Mouse (Mus musculus): ENCODE measurements around the gene Olfr263. TPM values are rescaled to one million over a fixed set of nuclear protein-coding genes. Genes with fewer than 3 reads are reported as not detected.
"Not testable (repeated sequence)": the region's sequence is repeated elsewhere in the genome, so short reads cannot be mapped to it uniquely, and the experiment has no call there.

Gene Olfr263
- not detected for total RNA-seq (2021)

DNA sequence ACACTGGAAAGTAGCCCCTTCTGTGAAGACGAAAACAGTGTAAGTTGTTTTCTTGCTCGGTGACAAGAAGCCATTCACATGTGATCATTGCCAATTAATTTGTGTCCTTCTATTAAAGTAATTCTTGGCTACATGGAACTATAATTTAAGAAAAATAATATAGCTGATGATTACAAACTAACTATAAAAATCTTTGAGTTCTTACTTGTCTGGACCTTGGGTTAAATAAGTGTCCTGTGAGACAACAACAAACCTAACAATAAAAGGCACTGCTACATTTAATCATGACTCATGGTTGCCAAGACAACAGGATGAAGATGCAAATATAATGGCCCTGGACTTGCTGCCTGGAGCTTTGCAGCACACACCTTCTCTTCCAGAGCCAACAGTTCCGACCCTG lies at the start of gene Olfr263:
Olfr263 (plus strand) TSS at position 301 of the 400 bp plus-strand sequence.
- DNase-seq; intact Hi-C loops (cut with DNase I): not testable (repeated sequence)

DNA sequence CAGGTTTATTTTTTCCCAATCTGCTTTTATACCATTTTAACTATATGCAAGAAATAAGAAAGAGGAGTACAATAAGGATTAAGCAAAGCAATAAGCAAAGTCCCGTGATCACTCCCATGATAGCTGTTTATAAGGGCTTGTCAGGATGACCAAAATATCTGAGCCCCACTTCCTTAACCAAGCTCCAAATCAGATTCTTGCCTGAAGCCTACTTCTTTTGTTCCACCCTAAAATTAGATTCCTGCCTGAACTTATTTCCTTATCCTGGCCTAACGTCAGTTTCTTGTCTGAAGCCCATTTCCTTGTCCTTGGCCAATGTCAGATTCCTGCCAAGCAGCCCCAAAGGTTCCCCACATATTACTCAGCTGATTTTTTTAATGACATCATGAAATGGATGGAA lies 46.8 kb upstream of the Olfr263 start:
- DNase-seq: no peak
- intact Hi-C loops (cut with DNase I): no loop called here

DNA sequence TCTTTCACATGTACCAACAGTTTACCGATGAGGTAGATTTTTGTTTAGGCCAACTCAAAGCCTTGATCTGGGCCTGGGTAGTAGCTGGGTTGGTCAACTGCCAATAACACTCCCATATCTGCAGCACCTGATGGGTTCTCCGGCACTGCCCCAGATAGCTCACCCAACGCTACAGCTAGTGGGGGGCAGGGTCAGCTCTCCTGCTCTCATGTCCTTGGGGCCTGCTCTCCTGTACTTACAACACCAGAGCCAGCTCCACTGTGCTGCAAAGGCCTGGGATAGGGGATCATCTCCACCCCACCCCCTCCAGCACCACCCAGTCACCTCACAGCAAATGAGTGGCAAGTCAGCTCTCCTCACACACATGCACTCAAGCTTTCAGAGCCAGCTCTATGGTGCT lies 19.7 kb upstream of the Olfr263 start:
- no peak for DNase-seq
- intact Hi-C loops (cut with DNase I): no loop called here

DNA sequence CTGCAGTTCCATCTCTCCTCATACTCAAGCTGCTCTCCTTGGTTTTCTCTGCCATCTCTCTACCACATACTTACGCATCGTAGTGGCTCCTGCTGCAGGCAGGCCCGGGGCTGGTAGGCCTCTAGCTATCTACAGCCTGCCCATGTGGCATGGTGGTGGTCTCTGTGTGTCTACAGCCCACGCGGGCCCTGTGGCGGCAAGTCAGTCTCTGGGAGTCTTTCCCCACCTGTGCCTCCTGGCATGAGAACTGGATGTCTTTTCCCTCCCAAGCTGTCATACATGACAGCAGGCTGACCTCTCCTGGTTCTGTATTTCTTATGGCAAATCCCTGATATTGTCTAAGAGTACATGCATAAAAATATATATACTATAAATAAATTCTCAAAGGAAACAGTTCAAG lies 19.0 kb upstream of the Olfr263 start:
- DNase-seq: no peak
- intact Hi-C loops (cut with DNase I): no loop called here

DNA sequence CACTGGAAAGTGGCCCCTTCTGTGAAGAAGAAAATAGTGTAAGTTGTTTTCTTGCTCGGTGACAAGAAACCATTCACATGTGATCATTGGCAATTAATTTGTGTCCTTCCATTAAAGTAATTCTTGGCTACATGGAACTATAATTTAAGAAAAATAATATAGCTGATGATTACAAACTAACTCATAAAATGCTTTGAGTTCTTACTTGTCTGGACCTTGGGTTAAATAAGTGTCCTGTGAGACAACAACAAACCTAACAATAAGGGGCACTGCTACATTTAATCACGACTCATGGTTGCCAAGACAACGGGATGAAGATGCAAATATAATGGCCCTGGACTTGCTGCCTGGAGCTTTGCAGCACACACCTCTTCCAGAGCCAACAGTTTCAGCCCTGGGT lies 18.3 kb upstream of the Olfr263 start, which contains the start of gene Olfr1369-ps1:
Olfr1369-ps1 (plus strand) TSS at position 301 of the 400 bp plus-strand sequence.
- DNase-seq; intact Hi-C loops (cut with DNase I): not testable (repeated sequence)

DNA sequence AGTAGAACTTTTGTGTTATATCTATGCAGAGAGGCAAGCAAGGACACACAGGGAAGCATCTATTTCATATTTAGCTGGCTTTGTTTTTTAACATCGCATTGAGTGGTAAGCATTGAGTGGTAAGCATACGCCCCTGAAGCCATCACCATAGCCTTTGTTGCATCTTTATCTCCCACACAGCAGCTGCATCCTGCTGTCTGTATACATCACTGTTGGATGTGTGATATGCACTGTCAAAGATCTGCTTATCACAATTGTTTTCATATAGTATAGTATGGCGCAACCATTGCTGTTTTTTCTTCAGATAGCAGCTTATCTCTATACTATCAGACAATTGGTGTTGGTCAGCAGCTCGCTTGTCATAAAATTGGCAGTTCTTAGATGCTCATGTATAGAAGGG lies 15.3 kb upstream of the Olfr263 start:
- DNase-seq: no peak

DNA sequence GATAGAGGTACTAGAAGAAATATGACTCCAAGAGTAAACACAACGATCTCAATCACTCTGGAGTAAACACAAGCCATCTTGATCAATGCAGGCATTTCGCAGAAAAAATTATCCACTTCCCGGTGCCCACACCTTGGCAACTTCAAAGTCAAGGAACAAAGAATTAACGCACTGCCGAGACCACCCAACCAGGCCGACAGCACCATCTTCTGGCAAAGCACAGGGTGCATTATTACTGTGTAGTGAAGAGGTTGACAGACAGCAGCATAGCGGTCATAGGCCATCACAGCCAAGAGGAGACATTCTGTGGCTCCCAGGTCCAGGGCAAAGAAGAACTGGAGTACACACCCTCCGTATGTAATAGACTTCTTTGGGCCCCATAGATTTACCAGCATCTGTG lies 13.0 kb downstream of the Olfr263 start:
- intact Hi-C loops (cut with DNase I): no loop called here
- peak; percentile 27 for DNase-seq

More for the DNA sequence above, 15.3 kb upstream of the Olfr263 start:
- intact Hi-C loops (cut with DNase I): no loop called here

DNA sequence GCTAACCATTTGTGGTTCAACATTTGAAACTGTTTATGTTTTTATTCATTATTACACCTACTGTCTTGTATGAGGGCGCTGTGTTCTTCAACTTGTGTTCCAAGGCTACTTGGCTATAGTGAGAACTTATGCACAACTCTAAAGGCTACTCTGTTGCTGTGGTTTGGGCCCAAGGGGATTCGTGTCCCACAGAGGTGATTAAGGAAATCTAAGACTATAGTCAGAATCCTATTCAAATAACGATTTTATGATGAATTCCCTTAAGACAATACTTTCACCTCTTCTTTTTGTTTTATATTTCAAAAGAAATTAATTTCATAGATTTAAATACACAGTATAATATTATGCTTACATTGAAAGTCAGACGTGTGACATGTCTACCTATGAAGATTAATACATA lies 16.3 kb downstream of the Olfr263 start, which contains the start of gene Olfr1368:
Olfr1368 (minus strand) TSS at position 101 of the 400 bp plus-strand sequence.
- intact Hi-C loops (cut with DNase I): no loop called here
- no peak for DNase-seq

DNA sequence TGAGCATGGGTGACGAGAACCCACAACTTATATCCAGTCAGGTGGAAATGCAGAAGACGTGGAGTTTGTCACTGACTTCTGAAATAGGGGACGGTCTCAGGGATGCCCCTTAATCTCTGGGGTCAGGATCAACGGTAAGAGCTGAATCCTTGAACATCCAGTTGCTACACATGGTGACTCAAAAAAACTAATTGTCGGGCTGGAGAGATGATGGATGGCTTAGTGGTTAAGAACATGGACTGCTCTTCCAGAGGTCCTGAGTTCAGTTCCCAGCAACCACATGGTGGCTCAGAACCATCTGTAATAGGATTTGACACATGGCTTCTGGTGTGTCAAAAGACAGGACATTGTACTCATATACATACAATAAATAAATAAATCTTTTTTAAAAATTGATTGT lies 26.4 kb downstream of the Olfr263 start:
- DNase-seq: no peak
- intact Hi-C loops (cut with DNase I): loop anchor here (5.0 kb wide), 1 partner anchor 844 kb away; no protein-coding TSS in a partner anchor

DNA sequence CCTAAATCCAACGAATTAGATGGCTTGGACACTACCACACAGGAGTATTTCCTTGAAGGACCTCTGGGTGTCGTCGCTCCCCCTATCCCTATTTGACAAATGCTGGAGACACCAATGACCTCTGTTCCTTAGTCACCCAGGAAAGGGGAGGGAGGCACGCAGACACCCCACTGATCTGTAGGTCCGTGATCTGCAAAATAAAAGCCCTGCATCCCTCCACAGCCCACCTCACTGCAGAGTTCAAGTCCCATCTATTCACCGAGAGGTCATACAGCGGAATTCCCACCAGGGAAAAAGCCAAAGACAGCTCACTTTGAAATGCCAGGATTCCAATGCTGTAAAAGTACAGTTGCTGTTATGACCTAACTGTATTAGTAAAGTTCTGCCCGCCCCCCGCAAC lies 28.6 kb downstream of the Olfr263 start:
- DNase-seq: no peak
- intact Hi-C loops (cut with DNase I): loop anchor here (5.0 kb wide), 1 partner anchor 846 kb away; no protein-coding TSS in a partner anchor

DNA sequence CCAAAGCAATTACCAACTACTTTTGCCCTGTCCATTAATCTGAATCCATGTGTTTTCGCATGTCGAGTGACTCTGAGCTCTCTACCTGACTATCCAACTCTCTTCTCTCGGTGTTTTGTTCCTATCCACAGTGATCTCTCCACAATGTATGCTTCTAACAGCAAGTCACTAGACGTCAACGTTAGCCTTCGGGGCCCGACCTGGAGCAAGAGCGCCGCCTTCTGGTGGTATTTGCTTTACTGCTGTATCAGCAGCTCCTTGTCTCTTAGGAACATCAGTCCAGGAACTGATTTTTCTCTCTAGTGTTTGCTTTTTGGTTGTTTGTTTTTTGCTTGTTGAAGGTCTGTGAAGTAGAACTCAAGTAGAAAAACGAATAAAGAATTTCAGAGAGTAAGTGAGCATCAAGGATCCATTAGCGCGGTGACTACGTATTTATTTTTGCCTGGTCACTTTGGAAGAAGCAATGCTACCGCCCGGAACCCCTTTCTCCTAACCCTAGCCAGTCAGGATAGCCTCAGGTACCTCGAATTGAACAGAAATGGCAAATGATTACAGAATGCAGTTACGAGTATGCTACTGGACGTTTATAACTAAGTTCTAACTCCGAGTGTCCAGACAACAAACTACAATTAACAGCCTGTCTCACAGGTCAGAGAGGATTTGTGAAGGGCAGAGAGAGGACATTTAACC lies 29.5 kb downstream of the Olfr263 start:
- intact Hi-C loops (cut with DNase I): loop anchor here (5.0 kb wide), 1 partner anchor 847 kb away; no protein-coding TSS in a partner anchor
- peak; percentile 91 for DNase-seq

DNA sequence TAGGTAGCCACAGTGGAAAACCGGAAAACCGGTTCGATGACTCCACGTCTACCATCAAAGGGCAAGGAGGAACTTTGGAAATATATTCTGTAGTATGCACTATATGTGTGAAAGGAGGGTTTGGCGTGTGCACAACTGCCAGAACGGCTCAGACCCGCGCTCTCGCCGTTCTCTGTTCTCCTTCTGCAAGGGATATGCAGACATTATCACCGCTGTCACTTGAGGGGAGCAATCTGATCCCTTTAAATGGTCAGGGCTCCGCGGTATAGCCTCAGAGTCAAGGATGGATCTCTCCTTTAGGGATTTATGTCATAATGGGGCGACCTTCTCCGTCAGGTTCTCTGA lies 30.0 kb downstream of the Olfr263 start:
- no peak for DNase-seq
- intact Hi-C loops (cut with DNase I): loop anchor here (5.0 kb wide), 1 partner anchor 847 kb away; no protein-coding TSS in a partner anchor

DNA sequence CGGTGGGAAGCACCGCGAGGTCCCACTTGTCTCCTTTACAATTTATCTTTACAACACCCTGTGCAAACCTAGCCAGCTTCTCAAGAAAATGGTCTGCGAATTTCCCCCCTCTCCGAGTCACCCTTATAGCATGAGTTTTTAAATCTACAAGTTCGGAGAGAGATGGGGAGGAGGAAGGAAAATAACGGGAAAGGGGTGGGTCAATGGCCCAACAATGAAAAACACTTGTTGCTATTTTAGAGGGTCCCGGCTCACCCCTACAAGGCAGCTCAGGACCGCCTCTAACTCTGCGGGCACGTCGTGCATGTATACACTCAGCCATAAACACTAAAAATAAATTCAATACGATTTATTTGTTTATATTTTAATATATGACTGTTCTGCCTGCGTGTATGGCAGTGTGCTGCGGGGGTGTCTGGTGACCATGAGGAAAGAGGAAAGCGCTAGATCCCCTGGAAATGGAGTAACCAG lies 30.6 kb downstream of the Olfr263 start:
- no peak for DNase-seq
- intact Hi-C loops (cut with DNase I): loop anchor here (1.0 kb wide), 1 partner anchor 863 kb away; no protein-coding TSS in a partner anchor

DNA sequence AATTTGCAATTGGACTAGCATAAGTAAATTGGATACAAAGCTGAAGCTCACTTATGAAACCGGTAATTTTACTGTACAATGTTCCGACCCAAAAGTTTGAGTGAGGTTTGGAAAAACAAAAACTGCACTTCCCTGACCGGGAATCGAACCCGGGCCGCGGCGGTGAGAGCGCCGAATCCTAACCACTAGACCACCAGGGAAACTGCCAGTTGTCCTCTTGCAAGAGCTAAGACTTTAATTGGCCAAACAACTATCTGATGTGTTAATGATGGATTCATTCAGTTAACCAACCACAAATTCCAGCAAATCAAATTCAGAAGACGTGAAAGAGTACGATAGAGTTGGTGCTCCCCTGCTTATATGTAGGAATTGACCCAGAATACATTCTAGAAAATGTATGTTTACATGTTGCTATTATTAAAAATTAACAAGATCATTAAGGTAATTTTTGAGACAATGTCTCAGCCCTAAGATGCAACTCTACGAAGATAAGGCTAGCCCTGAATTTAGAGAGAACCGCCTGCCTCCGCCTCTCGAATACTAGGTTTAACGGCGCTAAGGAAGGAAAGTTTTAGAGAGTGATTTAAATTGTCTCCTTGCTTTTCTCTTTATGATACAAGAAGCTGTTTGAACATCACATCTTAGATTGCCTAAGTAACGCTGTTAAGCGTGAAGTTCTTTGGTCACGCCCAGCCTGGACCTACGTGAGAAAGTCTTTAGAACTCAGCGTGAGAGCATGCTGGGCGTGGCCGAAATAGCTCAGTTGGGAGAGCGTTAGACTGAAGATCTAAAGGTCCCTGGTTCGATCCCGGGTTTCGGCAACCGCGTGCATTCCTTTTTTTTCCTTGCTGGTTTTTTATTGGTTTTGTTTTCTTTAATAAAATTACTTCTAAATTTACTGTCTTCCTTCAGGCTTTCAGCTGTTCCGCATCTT lies 31.5 kb downstream of the Olfr263 start:
- peak; percentile 87 for DNase-seq
- intact Hi-C loops (cut with DNase I): loop anchor here (1.0 kb wide), 1 partner anchor 864 kb away; no protein-coding TSS in a partner anchor

DNA sequence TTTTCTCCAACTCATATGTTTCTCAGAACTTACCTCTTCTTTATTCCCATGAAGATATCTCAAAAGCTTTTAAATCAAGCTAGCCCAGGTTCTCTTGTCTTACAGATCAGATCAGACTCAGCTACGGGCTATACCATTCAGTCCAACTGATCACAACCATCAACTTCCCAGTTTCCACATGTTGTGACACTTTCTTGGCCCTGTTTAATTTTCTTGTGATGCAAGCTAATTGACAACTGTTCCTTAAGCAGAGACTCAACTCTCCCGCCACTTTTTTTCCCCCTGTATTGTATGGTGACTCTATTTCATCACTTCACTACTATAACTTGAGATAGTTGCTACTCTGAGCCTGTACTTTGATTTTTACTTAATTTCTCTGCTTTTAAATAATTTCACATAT lies 32.2 kb downstream of the Olfr263 start:
- intact Hi-C loops (cut with DNase I): no loop called here
- no peak for DNase-seq

DNA sequence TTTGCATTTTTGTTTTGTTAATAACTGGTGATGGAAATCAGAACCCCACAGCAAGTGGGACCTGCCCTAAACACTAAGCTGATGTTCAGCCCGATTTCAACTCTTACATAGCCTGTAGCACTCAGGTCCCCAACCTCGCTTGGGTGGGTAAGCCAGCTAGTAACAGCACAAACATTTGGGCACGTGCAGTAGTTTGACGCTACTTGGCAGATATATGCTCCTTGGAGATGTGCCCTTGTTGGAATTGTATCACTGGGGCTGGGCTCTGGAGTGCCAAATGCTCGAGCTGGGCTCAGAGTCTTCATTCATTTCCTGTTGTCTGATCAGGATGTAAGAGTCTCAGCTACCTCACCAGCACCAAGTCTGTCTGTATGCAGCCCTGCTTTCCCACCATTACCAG lies 33.2 kb downstream of the Olfr263 start:
- no peak for DNase-seq
- intact Hi-C loops (cut with DNase I): no loop called here

DNA sequence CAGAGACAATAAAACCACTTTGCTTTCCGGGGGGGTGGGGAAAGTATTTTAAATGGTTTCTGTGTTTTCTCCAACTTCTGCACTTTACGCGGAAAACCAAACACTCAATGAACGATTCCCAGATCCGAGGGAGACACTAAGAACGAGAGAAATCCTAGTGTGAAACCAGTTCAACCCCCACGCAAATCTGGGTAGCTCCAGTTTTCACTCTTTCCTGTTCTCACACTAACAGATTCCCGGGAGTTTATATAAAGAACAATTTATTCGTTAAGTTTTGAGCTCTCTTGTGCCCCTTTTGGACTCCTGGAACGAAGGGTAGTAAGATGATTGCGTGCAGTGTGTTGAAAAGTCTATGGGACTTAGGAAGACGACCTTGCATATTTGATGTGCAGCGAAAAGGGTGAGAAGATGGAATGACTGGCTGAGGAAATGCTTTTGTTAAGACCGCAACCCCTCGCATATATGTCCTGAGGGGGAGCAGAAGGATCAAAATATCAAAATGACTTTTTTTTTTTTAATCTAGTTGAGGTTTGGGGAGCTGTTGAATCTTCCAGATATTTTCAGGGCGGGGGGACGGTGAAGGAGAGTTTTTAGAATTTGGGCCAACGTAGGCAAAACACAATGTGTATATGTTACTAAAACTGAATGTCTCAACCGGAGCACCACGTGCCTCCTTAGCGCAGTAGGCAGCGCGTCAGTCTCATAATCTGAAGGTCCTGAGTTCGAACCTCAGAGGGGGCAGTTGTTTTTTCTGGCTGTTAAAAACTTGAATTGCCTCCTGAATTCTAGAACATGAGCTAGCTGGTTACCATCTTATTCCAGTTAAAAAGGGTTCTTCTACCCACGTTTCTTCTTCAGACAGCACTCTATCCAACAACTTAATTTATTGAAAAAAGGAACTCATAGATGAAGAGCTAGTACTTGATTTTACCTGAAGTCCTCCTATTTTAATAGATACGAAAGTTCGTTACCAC lies 37.8 kb downstream of the Olfr263 start:
- intact Hi-C loops (cut with DNase I): no loop called here
- peak; percentile 65 for DNase-seq

DNA sequence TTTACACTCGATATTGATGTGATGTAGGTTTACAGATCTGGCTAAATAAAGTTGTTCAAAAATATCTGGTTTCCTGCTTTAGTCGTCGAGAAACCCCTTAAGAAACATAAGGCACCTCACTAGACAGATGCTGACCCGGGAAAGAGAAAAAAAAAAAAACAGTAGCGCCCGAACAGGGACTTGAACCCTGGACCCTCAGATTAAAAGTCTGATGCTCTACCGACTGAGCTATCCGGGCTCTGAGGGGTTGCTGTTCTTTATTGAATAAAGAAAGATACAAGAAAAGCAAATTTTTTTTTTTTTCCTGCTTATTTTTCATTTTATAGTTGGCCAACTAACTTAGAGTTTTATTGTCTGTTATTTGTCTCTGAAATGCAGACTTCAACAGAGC lies 38.5 kb downstream of the Olfr263 start:
- no peak for DNase-seq
- intact Hi-C loops (cut with DNase I): no loop called here

DNA sequence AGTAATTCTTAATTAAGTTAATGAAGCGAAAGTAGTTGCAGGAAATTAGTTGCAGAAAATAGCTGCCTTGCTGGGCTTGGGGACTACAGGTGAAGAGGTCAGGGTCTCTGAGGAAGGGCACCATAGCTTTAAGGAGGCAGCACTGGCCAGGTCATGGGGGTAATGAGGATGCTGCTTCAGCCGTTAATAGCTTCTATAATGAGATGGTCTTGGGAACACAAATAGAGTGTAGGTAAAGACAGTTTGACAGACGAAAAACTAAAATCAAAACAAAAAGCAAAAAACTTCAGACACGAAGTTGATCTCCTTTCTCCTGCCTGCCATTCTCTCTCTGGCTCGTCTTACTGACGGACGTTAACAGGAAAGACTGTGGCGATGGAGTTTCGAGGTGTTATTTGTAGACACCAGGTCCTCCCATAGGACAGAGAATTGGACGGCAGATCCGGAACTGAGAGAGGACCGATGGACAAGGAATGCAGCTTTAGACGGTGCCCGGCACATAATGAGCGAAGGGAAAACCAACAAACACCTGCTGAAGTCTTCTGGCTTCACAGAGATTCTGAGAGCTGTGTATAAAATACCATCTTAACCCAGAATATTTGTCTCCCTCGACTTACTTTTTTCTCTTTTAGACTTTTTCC lies 39.1 kb downstream of the Olfr263 start:
- peak; percentile 12 for DNase-seq
- intact Hi-C loops (cut with DNase I): no loop called here
